Mouse (Mus musculus) stomach, postnatal 0 days (tissue): ENCODE results near the gene Morc4.

Experiments
- CTCF ChIP-seq: IDR thresholded peaks from 2 replicates; pipeline ENCODE4 v1.5.1; 2016; ENCODE audit warnings: antibody characterized with exemption, low read depth, mild to moderate bottlenecking, moderate library complexity
- EP300 ChIP-seq: optimal IDR thresholded peaks from 2 replicates; pipeline ENCODE3; 2016; ENCODE audit warnings: antibody characterized with exemption

DNA sequence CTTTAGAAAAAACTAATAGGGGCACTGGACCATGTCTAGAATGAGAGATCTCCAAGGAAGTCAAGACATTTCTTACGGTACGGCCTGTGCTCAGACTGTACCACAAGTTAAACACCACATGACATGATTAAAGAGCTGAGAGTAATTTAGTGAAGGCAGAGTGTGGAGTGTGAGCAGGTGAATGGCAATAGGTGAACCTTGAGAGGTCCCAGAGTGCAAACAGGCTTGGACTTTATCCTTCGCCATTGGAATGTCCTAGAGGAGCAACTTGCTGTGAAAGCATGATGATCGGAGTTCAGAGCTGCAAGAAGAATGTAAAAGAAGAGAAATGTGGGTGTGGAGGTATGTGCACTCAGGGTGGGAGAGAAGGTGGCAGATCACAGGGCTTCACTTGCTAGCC is 65.6 kb downstream of the Morc4 start:
- TF ChIP-seq CTCF (no peak), EP300 (no peak)
